Mouse (Mus musculus): ENCODE results near the gene Olfr774.
"Not testable (repeated sequence)": the region's sequence is repeated elsewhere in the genome, so short reads cannot be mapped to it uniquely, and the experiment has no call there.

The Olfr774 gene

GRCm38 (mm10) chr10:129235904-129236303 lies at the start of gene Olfr774:
Gene Olfr774 (plus strand): TSS chr10:129236204.
- no peak for DNase-seq (ENCODE audit: low spot score)

DNA sequence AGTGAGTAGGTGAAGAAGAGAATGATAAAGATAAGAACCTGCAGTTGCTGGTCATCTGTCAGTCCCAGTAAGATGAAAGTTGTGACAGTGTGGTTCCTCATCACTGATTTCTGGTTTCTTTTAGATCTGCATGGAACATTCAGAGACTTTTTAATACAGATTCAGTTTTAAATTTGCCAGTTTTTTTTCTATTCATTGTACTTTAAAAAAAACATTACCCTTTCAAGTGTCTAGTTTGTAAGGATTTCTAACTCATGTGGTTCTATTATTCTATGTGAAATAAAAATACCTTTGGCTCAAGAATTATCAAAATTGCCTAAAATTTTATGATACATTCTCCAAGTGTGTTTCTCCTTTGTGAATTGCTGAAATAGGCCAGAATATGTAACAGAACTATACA lies 48.7 kb upstream of the Olfr774 start, which contains the start of gene Olfr773:
TSS of gene Olfr773 (minus strand) at position 101 of the 400 bp plus-strand sequence.
- not testable (repeated sequence) for DNase-seq (ENCODE audit: low spot score)

GRCm38 (mm10) chr10:129230737-129231136 lies 5.3 kb upstream of the Olfr774 start:
- DNase-seq (ENCODE audit: low spot score): peak; percentile 3

DNA sequence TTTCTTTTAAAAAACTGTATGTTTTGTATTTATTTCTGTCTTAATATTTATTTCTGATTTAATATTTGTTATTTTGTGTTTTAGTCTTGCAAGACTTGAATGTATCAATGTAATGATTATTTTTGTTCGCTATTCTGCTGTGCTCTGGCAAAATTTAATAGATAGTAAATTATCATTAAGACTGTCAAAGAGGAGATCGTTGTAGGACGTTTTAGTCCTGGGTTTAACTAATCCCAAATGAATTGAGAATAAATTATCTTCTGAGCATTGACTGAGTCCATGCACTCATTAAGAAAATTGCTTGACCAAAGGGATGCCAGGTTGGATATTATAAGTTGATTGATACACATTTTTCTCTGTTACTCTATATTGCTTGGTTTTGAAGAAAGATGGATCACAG lies 12.1 kb downstream of the Olfr774 start, which contains the start of gene Olfr775:
TSS of gene Olfr775 (plus strand) at position 301 of the 400 bp plus-strand sequence.
- no peak for DNase-seq (ENCODE audit: low spot score)

DNA sequence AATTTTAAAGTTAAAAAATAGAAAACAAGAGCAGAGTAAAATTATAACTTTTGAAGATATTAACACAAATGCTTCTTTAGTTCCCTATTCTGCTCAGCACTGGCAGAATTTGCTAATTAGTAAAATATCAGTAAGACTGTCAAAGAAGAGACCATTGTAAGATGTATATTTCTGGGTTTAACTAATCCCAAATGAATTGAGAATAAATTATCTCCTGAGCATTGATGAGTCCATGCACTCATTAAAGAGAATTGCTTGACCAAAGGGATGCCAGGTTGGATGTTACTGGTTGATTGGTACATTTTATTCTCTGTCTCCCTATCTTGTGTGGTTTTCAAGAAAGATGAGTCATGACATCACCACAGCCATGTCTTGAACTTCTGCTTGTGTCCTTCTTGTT lies 22.8 kb downstream of the Olfr774 start, which contains the start of gene Olfr776:
TSS of gene Olfr776 (plus strand) at position 301 of the 400 bp plus-strand sequence.
- no peak for DNase-seq (ENCODE audit: low spot score)

- no peak for DNase-seq (ENCODE audit: low spot score)
These were observed 35.1 kb downstream of the Olfr774 start, which contains the start of gene Olfr777 for GRCm38 (mm10) chr10:129271081-129271535. Gene Olfr777 (minus strand): TSS chr10:129271485.
